Mouse (Mus musculus): ENCODE measurements around the gene Spata2l.

DNA sequence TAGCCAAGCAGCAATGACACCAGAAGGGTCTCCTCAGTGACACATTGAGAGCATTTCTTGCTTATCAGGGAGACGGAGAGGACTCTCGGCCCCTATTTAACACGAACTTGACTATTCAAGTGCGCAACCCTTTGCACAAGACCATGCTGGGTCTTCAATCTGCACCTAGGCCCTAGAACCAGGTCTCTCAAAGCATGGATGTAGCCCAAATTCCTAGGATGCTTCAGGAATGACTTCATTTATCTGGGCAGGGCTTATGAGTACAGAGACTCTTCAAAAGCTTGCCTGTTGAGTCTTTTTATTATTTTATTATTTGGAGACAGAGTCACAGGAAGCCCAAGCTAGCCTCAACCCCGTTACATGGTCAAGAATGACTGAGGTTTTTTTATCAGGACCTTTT is 48.5 kb upstream of the Spata2l start:
- TF ChIP-seq CTCF (conservative IDR thresholded peaks at IDR 0.05; ENCODE audit: insufficient read depth, insufficient read length, low read depth, low read length), result no peak
- TF ChIP-seq POLR2A (IDR thresholded peaks at IDR 0.05; ENCODE audit: low read depth, low read length), result no peak
